Mouse (Mus musculus) layer of hippocampus, adult 9-11 months (tissue): ENCODE results near the gene Slc13a3.
"Not testable (repeated sequence)": the region's sequence is repeated elsewhere in the genome, so short reads cannot be mapped to it uniquely, and the experiment has no call there.

ENCODE experiments used
- DNase-seq: peaks from one replicate; pipeline ENCODE4 v3.0.0; 2022

Gene Slc13a3

DNA sequence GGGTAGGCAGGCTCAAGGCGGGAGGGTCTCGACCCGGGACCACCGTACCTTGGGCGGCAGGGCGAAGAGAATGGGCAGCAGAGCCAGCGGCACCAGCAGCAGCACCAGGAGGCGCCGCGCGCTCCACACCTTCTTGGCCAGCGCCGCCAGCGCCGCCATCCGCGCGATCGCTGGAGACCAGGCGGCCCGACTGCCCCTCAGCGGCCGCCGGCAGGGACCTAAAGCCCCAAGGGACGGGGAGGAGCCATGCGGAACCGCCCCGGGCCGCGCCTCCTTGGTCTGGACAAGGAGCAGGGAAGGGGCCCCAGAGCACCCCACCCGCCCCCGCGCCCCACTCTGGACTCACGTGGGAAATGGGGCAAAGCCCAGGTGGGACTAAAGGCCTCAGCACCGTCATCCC is at the start of gene Slc13a3:
Gene Slc13a3, minus strand, starts transcription at position 228 of the 400 bp plus-strand sequence.
- DNase-seq: no peak

- DNase-seq: no peak
These were observed 42.2 kb upstream of the Slc13a3 start for GRCm38 (mm10) chr2:165515178-165515728.

DNA sequence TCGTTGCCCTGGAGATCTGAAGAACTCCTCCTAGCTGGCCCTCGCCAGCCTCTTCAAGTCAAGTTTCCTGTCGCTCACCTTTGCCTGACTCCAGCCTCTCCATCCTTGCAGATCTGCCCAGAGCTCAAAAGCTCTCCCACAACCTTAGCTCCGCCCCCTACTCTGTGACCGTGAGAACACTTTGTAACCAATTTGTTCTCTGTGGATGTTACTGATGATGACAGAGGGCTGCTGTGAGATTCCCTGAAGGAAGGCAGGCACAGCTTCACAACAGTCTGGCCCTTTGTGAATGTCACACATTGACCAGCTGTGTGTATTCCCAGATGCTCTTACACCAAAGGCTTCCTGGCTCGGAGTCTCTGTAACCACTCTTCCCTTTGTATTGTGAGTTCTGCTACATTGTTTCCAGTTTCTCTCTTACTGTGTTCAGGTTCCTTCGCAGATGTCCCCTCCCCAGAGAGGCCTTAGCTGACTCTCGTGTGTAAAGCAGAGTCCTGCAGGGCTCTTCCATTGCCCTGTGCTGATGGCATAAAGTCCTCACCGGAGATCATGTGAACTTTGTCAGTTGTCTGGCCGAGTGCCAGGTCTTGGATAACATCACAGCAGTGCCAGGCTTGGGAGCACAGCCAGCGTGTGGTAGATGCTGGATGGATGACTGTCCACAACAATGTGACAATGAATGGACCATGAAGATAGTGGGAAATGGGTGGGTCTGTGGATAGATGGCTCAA is 40.0 kb upstream of the Slc13a3 start:
- no peak for DNase-seq

- no peak for DNase-seq
These were observed 39.4 kb upstream of the Slc13a3 start for GRCm38 (mm10) chr2:165512426-165512825.

DNA sequence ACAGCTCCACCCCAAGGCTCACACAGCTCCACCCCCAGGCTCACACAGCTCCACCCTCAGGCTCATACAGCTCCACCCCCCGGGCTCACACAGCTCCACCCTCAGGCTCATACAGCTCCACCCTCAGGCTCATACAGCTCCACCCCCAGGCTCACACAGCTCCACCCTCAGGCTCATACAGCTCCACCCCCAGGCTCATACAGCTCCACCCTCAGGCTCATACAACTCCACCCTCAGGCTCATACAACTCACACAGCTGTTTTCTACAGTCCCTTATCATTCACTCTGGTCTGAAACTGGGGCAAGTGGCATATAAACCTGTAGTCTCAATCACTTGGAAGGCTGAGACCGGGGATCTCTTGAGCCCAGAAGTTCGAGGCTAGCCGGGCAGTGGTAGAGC is 38.5 kb upstream of the Slc13a3 start:
- not testable (repeated sequence) for DNase-seq

DNA sequence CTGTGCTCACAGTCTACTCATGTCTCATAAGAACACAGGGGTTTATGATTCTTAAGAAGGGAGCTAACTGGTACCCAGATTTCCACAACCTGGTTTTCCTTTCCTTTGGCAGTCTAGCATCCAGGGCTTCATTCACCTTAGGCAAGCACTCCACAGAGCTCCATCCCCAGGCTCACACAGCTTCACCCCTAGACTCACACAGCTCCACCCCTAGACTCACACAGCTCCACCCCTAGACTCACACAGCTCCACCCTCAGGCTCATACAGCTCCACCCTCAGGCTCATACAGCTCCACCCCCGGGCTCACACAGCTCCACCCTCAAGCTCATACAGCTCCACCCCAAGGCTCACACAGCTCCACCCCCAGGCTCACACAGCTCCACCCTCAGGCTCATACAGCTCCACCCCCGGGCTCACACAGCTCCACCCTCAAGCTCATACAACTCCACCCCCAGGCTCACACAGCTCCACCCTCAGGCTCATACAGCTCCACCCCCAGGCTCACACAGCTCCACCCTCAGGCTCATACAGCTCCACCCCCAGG is 38.0 kb upstream of the Slc13a3 start:
- not testable (repeated sequence) for DNase-seq

- no peak for DNase-seq
These were observed 37.4 kb upstream of the Slc13a3 start for GRCm38 (mm10) chr2:165510466-165510865.

GRCm38 (mm10) chr2:165509686-165510085 is 36.7 kb upstream of the Slc13a3 start:
- DNase-seq: no peak

DNA sequence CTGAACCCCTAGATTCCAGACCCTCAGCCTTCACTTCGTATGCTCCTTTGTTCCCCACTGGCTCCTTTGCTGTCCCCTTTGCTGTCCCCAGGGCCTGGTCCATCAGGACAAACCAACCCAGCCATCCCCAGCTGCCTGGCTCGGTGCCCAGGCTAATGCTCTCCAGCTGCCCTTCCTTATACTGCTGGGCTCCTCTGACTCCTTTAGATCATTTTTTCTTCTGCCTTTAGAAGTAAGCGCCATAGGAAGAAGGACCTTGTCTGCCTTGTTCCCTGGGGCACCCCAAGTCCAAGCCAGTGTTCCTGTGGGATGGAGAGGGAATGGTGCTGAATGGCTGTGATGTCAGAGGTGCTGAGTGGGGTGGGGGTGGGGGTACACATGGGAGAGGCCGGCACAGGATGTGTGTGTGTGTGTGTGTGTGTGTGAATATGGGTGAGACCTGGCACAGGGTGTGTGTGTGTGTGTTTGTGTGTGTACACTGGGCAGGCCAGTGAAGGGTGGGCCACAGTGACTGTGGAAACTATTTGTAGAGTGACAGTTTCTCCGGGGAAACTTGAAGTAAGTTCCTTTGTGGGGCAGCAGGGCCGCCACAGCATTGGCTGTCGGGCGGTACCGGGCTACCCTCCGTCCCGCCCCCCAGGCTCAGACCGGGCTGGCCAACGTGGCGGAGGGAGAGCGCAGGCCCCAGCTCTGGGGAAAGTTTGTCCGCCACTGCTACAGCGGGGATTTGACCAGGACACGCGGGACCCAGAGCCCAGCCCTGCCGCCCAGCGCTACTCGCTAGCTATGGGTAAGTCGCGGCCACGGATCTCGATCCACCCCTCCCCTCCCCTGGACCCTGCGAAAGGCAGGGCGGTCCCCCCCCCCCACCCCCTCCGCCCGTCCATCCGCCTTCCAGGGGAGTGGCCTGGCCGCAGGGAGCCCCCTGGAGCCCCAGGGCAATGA is 30.5 kb upstream of the Slc13a3 start, which contains the start of gene Slc2a10:
Gene Slc2a10, plus strand, starts transcription at position 529 of the 945 bp plus-strand sequence.
- DNase-seq: no peak

DNA sequence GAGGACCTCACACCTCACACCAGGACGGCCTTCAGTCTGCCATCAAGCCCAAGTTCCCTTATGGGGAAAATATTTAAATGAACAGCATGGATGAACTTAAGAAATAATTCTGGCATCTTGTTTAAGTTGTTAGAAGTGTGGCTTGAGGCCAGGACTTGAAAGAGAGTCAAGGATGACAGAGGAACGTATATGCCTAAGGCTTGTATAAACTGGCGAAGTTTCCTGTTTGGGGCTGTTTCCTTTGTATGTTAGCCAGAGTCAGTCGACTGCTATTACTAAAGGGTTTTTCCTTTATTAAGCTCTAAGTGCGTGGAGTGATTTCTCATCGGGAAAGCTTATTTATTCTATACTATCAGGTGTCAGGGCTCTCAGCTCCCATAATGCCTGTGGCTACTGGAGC is 25.8 kb upstream of the Slc13a3 start:
- DNase-seq: no peak

- DNase-seq: no peak
These were observed 24.8 kb upstream of the Slc13a3 start for GRCm38 (mm10) chr2:165497706-165498275.

- no peak for DNase-seq
These were observed 23.2 kb upstream of the Slc13a3 start for GRCm38 (mm10) chr2:165496251-165496650.

- no peak for DNase-seq
These were observed 21.5 kb upstream of the Slc13a3 start for GRCm38 (mm10) chr2:165494495-165494894.

GRCm38 (mm10) chr2:165493587-165494210 is 20.7 kb upstream of the Slc13a3 start:
- DNase-seq: peak; percentile 71

DNA sequence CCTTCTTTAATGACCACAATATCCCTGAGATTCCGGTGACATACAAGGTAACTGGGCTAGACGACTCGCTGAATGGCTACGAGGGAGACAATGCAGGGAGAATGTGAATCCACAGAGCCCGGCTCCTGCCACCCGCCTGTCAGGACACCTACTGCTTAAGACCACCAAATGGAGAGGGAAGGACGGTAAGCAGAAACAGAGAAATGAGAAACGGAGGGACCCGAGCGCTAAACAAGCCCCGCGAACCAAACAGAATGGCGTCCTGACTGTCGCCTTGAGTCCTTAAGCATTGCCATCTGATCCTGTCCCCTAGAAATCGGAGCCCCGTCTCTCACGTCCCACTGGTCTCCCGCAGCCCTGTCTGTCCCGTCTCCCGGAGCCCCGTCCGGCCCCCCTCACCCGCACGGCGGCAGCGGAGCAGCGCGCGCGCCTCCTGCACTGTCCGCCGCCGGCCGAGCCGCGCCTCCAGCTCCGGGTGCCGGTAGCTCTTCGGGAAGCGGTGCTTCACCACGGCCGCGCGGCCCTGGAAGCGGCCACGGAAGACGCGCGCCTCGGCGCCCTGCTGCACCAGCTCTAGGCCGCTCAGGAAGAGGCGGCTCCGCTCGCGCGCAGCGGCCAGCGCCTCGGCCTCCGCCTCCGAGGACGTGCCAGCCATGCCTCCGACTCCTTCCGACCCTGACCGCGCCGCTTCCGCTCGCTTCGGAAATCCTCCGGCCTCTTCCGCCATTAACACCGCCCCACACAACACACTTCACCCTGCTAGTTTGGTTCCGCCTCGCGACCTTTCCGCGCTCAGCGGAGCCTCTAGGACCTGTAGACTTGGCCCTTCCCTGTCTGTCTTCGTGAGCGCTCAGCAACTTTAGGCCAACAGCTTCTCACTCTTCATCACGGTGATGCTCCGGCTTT is 19.9 kb upstream of the Slc13a3 start, which contains the start of gene Trp53rka:
Gene Trp53rka, minus strand, starts transcription at position 677 of the 906 bp plus-strand sequence.
- peak; percentile 80 for DNase-seq

DNA sequence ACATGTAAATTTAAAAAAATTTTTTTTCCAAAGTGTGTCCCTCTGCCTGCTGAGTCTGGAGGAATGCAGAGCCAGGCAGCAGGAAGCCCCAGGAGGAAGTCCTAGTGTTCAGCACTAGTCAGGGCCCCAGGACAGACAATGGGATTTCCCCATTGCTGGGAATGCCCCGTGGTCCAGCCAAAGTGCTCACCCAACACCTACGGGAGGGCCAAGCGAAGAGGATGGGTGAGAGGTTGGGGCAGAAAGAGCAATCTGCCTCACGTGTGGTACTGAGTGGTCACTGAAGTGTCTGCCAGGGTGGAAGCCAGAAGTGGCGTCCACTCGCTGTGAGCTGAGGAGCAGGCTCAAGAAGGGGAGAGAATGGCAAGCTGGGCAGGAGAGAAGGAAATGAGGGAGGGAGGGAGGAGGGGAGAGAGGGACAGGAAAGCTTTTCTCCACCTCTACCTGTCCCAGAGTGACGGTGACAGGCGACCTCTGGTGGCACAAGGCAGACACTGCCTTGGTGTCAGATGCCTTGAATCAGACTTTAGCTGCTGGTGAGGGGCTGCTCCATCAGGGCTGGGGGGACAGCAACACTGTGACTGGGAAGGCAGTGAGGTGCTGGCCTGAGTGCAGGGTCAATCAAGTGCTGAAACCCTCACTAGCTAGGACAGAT is 14.0 kb upstream of the Slc13a3 start:
- DNase-seq: peak; percentile 51

DNA sequence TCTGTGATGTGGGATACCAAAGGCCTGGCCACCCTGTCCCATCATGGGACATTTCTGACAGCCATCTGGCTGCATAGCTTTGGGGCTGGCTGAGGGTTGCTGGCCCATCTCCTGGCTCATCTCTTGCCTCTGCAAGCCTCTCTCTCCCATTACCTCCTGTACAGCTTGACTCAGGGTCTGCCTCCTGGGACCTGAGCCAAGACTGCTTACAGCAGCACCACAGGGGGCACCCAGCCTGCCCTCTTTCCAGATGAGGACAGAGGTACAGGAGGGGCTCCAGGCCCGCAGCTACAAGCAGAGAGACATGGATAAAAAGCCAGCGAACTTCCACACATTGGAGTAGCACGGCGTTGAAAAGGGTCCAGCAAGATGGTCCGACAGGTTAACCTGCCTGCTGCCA is 13.4 kb upstream of the Slc13a3 start:
- DNase-seq: no peak

DNA sequence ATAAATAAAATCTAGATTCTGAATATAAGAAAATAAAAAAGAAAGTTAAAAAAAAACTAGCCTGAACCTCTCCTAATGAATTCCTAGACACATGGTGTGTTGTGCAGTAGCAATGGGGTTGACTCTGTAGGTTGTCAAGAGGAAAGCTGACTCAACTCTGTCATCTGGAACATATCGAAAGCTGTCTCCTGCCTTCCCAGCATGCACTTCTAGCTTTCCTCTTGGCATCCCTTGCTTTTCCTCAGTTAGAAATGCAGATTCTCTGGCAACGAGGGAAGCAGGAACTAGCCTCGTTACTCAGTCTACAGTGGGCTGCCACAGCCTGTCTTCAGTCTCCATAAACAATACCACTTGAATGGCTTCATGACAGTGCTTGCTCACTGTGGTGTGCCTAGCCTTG is 12.8 kb upstream of the Slc13a3 start:
- peak; percentile 40 for DNase-seq

DNA sequence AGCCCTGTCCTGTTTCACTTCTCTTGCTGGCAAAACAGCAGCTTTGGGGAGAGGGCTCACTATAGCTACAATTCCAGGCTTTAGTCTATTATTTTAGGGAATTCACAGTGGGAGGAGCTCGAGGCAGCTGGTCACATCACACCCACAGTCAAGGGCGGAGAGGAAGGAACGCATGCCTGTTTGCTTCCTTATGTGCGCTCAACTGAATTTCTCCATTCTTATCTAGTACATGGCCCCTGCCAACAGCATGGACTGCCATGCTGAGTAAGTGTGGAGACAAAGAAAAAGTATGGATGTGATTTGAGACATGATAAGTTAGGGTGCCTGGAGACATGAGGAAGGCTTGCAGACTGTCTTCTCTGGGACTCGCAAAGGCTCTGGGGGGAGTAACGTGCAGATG is 11.1 kb upstream of the Slc13a3 start:
- DNase-seq: no peak

- DNase-seq: no peak
These were observed 9.0 kb upstream of the Slc13a3 start for GRCm38 (mm10) chr2:165482003-165482402.

- DNase-seq: no peak
These were observed 2.8 kb upstream of the Slc13a3 start for GRCm38 (mm10) chr2:165475850-165476249.
